Mouse (Mus musculus): Measurements from ENCODE around the gene Neurod4.

DNA sequence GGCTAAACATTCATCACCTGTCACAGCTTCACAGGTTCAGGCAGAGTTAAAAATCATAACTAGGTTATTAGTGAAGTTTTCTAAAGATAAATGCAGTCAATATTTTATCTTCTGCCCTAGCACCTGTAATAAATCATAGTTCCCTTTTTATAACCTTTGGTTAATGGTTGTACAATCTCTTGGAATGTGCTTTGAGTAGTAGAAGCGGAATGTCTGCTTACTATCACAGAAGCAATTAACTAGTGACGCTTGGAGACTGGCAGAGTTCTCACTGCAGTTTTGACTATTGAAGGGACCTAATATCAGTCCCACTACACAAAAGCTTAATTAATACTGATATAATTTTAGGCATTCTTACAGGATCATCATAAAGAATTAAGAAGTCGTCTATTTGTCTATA lies 55.0 kb downstream of the Neurod4 start:
- TF ChIP-seq GATA1 (IDR thresholded peaks at IDR 0.05; ENCODE audit: borderline replicate concordance, low read length) (no peak), FLI1 (IDR thresholded peaks at IDR 0.05; ENCODE audit: low read length) (no peak)

All from megakaryocyte, embryonic 14.5 days (primary cell).